Mouse (Mus musculus) brain, embryonic 14.5 days (tissue): Measurements from ENCODE around the gene Bcs1l. TPM values are rescaled to one million over a fixed set of nuclear protein-coding genes. Genes with fewer than 3 reads are reported as not detected.

Experiments used
- DNase-seq: peaks from one replicate; pipeline ENCODE4 v3.0.0-alpha.2; 2011; ENCODE audit warnings: low read depth
- CTCF ChIP-seq: fragments of 200-500 bp; IDR thresholded peaks from 2 replicates; pipeline ENCODE4 v1.5.1; 2012; ENCODE audit warnings: inconsistent platforms, mild to moderate bottlenecking, moderate library complexity, borderline replicate concordance; ENCODE audit not compliant: insufficient read depth, insufficient read length; ENCODE audit errors: extremely low read depth
- POLR2A ChIP-seq: fragments of 200-500 bp; IDR thresholded peaks from 2 replicates; pipeline ENCODE4 v1.6.1; 2012; ENCODE audit warnings: mild to moderate bottlenecking, inconsistent platforms, borderline replicate concordance; ENCODE audit not compliant: poor library complexity, insufficient read depth, insufficient read length, severe bottlenecking; ENCODE audit errors: extremely low read depth
- polyA plus RNA-seq: library from polyadenylated mRNA; depleted of rRNA; stranded (reverse); fragments of >200 nt; gene quantifications from 2 replicates; pipeline ENCODE4 v1.2.3, GENCODE M21; 2012; rRNA removed

The Bcs1l gene
- polyA plus RNA-seq, 1 experiment = 27.0 TPM

- DNase-seq = peak; percentile 97
- TF ChIP-seq CTCF (no peak), POLR2A (peak; percentile 84; the same call in 1 of the 2 replicates)
Measured at GRCm38 (mm10) chr1:74601267-74601962, 13.3 kb downstream of the Bcs1l start, which contains the start of the genes Rnf25 and Stk36. Rnf25 (minus strand) TSS chr1:74601397. Stk36 (plus strand) TSS chr1:74601445.

DNA sequence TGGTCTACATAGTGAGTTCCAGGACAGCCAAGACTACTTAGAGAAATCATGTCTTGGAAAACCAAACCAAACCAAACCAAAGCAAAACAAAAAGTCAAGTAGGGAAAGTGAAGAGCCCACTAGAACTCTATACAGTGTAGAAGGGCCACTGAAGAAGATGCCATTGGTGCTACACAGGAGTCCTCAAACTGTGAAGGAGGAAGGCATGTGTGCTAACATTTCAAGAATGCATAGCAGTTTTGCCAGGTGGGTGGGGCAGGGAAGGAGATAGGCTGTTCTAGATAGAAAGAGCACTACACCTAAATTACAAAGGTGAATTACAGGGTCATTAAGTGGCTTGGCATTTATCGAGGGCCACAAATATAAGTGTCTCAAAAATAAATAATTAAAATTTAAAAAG lies 36.1 kb downstream of the Bcs1l start:
- TF ChIP-seq CTCF (no peak), POLR2A (no peak)
- DNase-seq = no peak

GRCm38 (mm10) chr1:74626076-74626475 lies 38.0 kb downstream of the Bcs1l start:
- no peak for DNase-seq
- TF ChIP-seq CTCF (no peak), POLR2A (no peak)

GRCm38 (mm10) chr1:74628001-74628400 lies 39.9 kb downstream of the Bcs1l start:
- DNase-seq = no peak
- no peak for TF ChIP-seq POLR2A
- TF ChIP-seq CTCF = no peak

- no peak for DNase-seq
- TF ChIP-seq CTCF (no peak), POLR2A (no peak)
Measured at GRCm38 (mm10) chr1:74632734-74633133, 44.6 kb downstream of the Bcs1l start.

Other genes with a start within 250 kb of the Bcs1l start
- 1.0 and 3.1 TPM in 2 replicates for gene Catip, start 226.2 kb upstream of the Bcs1l start, polyA plus RNA-seq
- gene Slc11a1, start 213.1 kb upstream of the Bcs1l start, polyA plus RNA-seq = 3.2 and 4.0 TPM in 2 replicates
- gene Ctdsp1, start 196.8 kb upstream of the Bcs1l start, polyA plus RNA-seq = 34.3 and 40.9 TPM in 2 replicates
- 0.03 and 0.08 TPM in 2 replicates for gene Vil1, start 178.9 kb upstream of the Bcs1l start, polyA plus RNA-seq
- 53.1 and 56.2 TPM in 2 replicates for gene Cnot9, start 82.2 kb upstream of the Bcs1l start, polyA plus RNA-seq
- 3.2 and 3.8 TPM in 2 replicates for gene Plcd4, start 45.4 kb upstream of the Bcs1l start, polyA plus RNA-seq
- 12.0 and 15.5 TPM in 2 replicates for gene Usp37, start 44.0 kb upstream of the Bcs1l start, polyA plus RNA-seq
- 26.1 and 26.8 TPM in 2 replicates for gene Zfp142, start within 50 bp of the Bcs1l start, polyA plus RNA-seq
- 115 and 142 TPM in 2 replicates for gene Rnf25, start 13.1 kb downstream of the Bcs1l start, polyA plus RNA-seq
- 29.7 and 31.2 TPM in 2 replicates for gene Stk36, start 13.2 kb downstream of the Bcs1l start, polyA plus RNA-seq
- 35.0 and 45.0 TPM in 2 replicates for gene Ttll4, start 73.5 kb downstream of the Bcs1l start, polyA plus RNA-seq
- gene Cyp27a1, start 125.3 kb downstream of the Bcs1l start, polyA plus RNA-seq = 2.0 and 2.1 TPM in 2 replicates
- gene Prkag3, start 160.9 kb downstream of the Bcs1l start, polyA plus RNA-seq = 0.09 and 0.10 TPM in 2 replicates
- 4.4 and 9.1 TPM in 2 replicates for gene Wnt6, start 183.6 kb downstream of the Bcs1l start, polyA plus RNA-seq
- gene Wnt10a, start 203.2 kb downstream of the Bcs1l start, polyA plus RNA-seq = 0.73 and 0.77 TPM in 2 replicates